ENCODE assay signal across 12 mouse cellular contexts in genomic region chr8:114615908-114616307, GRCm38 (mm10).
DNase-seq lines count a peak whose midpoint lies in the region; ATAC-seq lines count a peak whose summit lies in the region.
"Had no signal": no experiment of that assay in that cellular context is flagged by ENCODE, and none has a peak within 500 bp of the region (broad histone marks: within the 10 kb centered on the region; RNA-seq: fewer than 3 reads in every experiment).

No protein-coding gene starts in this region.

- peak; percentile 72 for DNase-seq in adrenal gland, postnatal 10 days
- no peak for DNase-seq in adrenal gland, postnatal 4 days (ENCODE audit: low spot score in 2 of 2)
- DNase-seq in adipocyte (ENCODE audit: low spot score) = peak; percentile 95
- DNase-seq in lung, postnatal 25 days (ENCODE audit: low spot score) = peak; percentile 20
- no peak for DNase-seq in layer of hippocampus, adult 11-12 months (ENCODE audit: low spot score)
- DNase-seq: cerebellum, postnatal 36 days; gastrocnemius, postnatal 10 days; kidney, postnatal 14 days had no signal

- H3K36me3 ChIP-seq in intestine, embryonic 15.5 days = no peaks in the 10 kb centered on the region
- no peaks in the 10 kb centered on the region for H3K36me3 ChIP-seq in midbrain, embryonic 16.5 days (ENCODE audit: control insufficient read depth, insufficient read depth, low read length)

- H3K9me3 ChIP-seq in intestine, embryonic 15.5 days = no peaks in the 10 kb centered on the region
- H3K9me3 ChIP-seq in midbrain, embryonic 16.5 days (replicated peaks; ENCODE audit: control insufficient read depth, low read length, poor library complexity, severe bottlenecking) = no peaks in the 10 kb centered on the region

- no peak overlapping the region for H3K4me3 ChIP-seq in intestine, embryonic 15.5 days (replicated peaks)
- H3K4me3 ChIP-seq in midbrain, embryonic 16.5 days (ENCODE audit: low read depth, low read length) = no peak overlapping the region

- WGBS in intestine, embryonic 15.5 days = 70% methylated on average over 6 of the region's 6 CpGs
- WGBS in midbrain, embryonic 16.5 days = 84% methylated on average over 6 of the region's 6 CpGs

- no peak overlapping the region for H3K4me2 ChIP-seq in intestine, embryonic 15.5 days (replicated peaks)
- H3K4me2 ChIP-seq in midbrain, embryonic 16.5 days (ENCODE audit: low read length) = no peak overlapping the region

- H3K4me1 ChIP-seq in intestine, embryonic 15.5 days (replicated peaks) = 0 out of 2 replicates have a peak, but pooled peaks cover 3% of the 10 kb centered on the region
- H3K4me1 ChIP-seq in midbrain, embryonic 16.5 days (ENCODE audit: control insufficient read depth, insufficient read depth, low read length) = no peaks in the 10 kb centered on the region

- H3K9ac ChIP-seq in intestine, embryonic 15.5 days = no peak overlapping the region
- H3K9ac ChIP-seq in midbrain, embryonic 16.5 days (ENCODE audit: low read depth, low read length) = no peak overlapping the region

- peak overlapping the region; percentile 60 for H3K27ac ChIP-seq in intestine, embryonic 15.5 days
- no peak overlapping the region for H3K27ac ChIP-seq in midbrain, embryonic 16.5 days (ENCODE audit: low read length)

- H3K27me3 ChIP-seq in intestine, embryonic 15.5 days (replicated peaks) = no peaks in the 10 kb centered on the region
- H3K27me3 ChIP-seq in midbrain, embryonic 16.5 days (ENCODE audit: control insufficient read depth, insufficient read depth, low read depth, low read length) = no peaks in the 10 kb centered on the region

- ATAC-seq in intestine, embryonic 15.5 days = no peak
- ATAC-seq in CD4-positive, CD25-positive, alpha-beta regulatory T cell, adult 4 months = no peak
- no peak for ATAC-seq in midbrain, embryonic 16.5 days
- ATAC-seq: hindbrain, embryonic 16.5 days had no signal

Comparison
In these comparisons a context has a peak if more than half of its experiments do, and no peak if none do; other contexts are left out.
1. DNase-seq: peak in adrenal gland, postnatal 10 days (single experiment), adipocyte (single experiment) and lung, postnatal 25 days (single experiment); none in adrenal gland, postnatal 4 days (0 of 2) and layer of hippocampus, adult 11-12 months (single experiment).